Mouse (Mus musculus): Measurements from ENCODE around the gene Apod. TPM values are rescaled to one million over a fixed set of nuclear protein-coding genes. Genes with fewer than 3 reads are reported as not detected.

The Apod gene
- polyA plus RNA-seq, 1 experiment: not detected

DNA sequence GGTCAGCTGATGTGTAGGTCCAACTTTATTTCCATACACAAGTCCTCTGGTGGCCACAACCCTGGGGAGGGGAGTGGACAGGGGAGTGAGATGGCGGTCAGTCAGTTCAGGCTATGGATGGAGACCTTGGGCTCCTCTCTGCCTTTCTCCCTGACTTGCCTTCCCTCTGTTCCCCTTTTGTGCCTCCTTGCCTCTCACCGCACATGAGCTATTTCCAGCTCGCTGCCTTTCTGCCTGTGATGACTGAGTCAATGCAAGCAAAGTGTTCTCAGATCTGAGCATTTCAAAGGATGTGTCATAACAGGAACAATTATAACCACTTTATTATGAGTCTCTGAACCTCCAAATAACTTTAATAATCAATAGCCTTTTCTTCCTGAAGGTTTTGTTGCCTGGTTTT lies 2.3 kb downstream of the Apod start:
- TF ChIP-seq FLI1 (IDR thresholded peaks at IDR 0.05; ENCODE audit: low read length) (no peak), GATA1 (IDR thresholded peaks at IDR 0.05; ENCODE audit: borderline replicate concordance, low read length) (no peak)
- Histone ChIP-seq H3K27me3 (replicated peaks) (peaks cover 40% of the 10 kb centered on the region), H3K9me3 (no peaks in the 10 kb centered on the region), H3K4me1 (peaks cover 6% of the 10 kb centered on the region; the same call in 1 of the 2 replicates), H3K4me3 (replicated peaks) (no peak overlapping the region), H3K36me3 (replicated peaks; ENCODE audit: low read length) (no peaks in the 10 kb centered on the region)

DNA sequence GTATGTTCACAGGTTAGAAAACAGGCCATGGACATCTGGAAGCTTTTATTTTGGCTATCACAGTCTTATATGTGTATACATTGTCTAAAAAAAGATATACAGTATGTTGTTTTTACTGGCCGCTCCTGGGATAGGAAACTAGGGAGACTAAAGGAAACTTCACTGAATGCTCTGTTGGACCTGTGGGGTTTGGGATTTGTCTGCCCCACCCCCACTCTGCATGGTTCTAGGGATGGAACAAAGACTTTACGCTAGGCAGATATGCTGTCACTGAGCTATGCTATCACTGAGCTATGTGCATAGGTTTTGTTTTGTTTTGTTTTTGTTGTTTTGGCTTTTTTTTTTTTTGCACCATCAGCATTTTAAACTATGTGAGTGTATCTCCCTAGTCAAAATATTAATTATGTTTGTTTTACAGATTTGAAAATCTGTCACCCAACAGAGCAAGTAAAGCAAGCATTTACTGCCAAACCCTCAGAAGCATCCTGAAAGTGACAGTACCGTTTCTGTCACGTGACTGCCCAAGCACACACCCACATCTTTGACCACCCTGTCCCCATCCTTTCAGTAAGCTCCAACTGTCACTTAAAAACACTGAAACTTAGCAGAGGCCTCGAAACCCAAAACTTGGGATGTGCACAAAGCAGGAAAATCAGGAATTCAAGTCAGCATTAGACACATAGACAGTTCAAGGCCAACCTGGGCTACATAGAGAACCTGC lies 9.2 kb downstream of the Apod start:
- Histone ChIP-seq H3K27me3 (replicated peaks) (peaks cover 23% of the 10 kb centered on the region), H3K36me3 (replicated peaks; ENCODE audit: low read length) (no peaks in the 10 kb centered on the region), H3K4me3 (replicated peaks) (no peak overlapping the region), H3K9me3 (peaks cover 4% of the 10 kb centered on the region), H3K4me1 (no peaks in the 10 kb centered on the region)
- no peak for TF ChIP-seq FLI1 (IDR thresholded peaks at IDR 0.05; ENCODE audit: low read length)

GRCm38 (mm10) chr16:31303276-31303675 lies 11.3 kb downstream of the Apod start:
- TF ChIP-seq FLI1 (IDR thresholded peaks at IDR 0.05; ENCODE audit: low read length) (no peak), GATA1 (IDR thresholded peaks at IDR 0.05; ENCODE audit: borderline replicate concordance, low read length) (no peak)
- peaks cover 28% of the 10 kb centered on the region for H3K27me3 ChIP-seq (replicated peaks)
- H3K9me3 ChIP-seq: peaks cover 4% of the 10 kb centered on the region
- no peaks in the 10 kb centered on the region for H3K36me3 ChIP-seq (replicated peaks; ENCODE audit: low read length)
- H3K4me3 ChIP-seq (replicated peaks): no peak overlapping the region
- no peaks in the 10 kb centered on the region for H3K4me1 ChIP-seq

- TF ChIP-seq FLI1 (IDR thresholded peaks at IDR 0.05; ENCODE audit: low read length) (no peak), GATA1 (IDR thresholded peaks at IDR 0.05; ENCODE audit: borderline replicate concordance, low read length) (no peak)
- H3K4me3 ChIP-seq (replicated peaks): no peak overlapping the region
- H3K9me3 ChIP-seq: no peaks in the 10 kb centered on the region
- H3K4me1 ChIP-seq: no peaks in the 10 kb centered on the region
- no peaks in the 10 kb centered on the region for H3K36me3 ChIP-seq (replicated peaks; ENCODE audit: low read length)
- H3K27me3 ChIP-seq (replicated peaks): peaks cover 32% of the 10 kb centered on the region
Observed at GRCm38 (mm10) chr16:31300883-31301532, 13.6 kb downstream of the Apod start.

DNA sequence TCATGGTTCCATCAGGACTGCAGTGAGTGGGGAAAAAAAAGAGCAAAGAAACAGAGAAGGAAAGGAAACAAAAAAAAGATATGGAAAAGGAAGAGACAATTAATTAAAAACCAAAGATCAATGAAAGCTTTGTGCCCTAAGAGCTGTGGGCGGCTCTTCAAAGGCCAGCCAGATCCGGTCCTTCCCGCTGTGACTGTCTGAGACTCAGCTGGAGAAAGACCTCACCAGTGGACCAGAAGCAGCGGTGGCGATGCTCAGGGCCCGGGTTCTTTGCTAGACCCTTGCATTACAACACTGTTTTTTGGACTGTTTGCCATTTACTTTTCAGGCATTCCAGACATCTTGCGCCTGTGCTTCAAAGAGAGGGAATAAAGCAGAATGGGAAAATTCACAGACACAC lies 14.1 kb downstream of the Apod start:
- H3K9me3 ChIP-seq: no peaks in the 10 kb centered on the region
- H3K4me1 ChIP-seq: no peaks in the 10 kb centered on the region
- H3K4me3 ChIP-seq (replicated peaks): no peak overlapping the region
- no peak for TF ChIP-seq FLI1 (IDR thresholded peaks at IDR 0.05; ENCODE audit: low read length)
- no peak for TF ChIP-seq GATA1 (IDR thresholded peaks at IDR 0.05; ENCODE audit: borderline replicate concordance, low read length)
- peaks cover 34% of the 10 kb centered on the region for H3K27me3 ChIP-seq (replicated peaks)
- no peaks in the 10 kb centered on the region for H3K36me3 ChIP-seq (replicated peaks; ENCODE audit: low read length)

- no peaks in the 10 kb centered on the region for H3K36me3 ChIP-seq (replicated peaks; ENCODE audit: low read length)
- H3K9me3 ChIP-seq: no peaks in the 10 kb centered on the region
- H3K4me3 ChIP-seq (replicated peaks): no peak overlapping the region
- H3K27me3 ChIP-seq (replicated peaks): peaks cover 37% of the 10 kb centered on the region
- no peak for TF ChIP-seq FLI1 (IDR thresholded peaks at IDR 0.05; ENCODE audit: low read length)
- TF ChIP-seq GATA1 (IDR thresholded peaks at IDR 0.05; ENCODE audit: borderline replicate concordance, low read length): no peak
- no peaks in the 10 kb centered on the region for H3K4me1 ChIP-seq
Observed at GRCm38 (mm10) chr16:31299960-31300353, 14.7 kb downstream of the Apod start.

- Histone ChIP-seq H3K4me1 (no peaks in the 10 kb centered on the region), H3K9me3 (no peaks in the 10 kb centered on the region), H3K27me3 (replicated peaks) (peaks cover 37% of the 10 kb centered on the region), H3K36me3 (replicated peaks; ENCODE audit: low read length) (no peaks in the 10 kb centered on the region), H3K4me3 (replicated peaks) (no peak overlapping the region)
- TF ChIP-seq FLI1 (IDR thresholded peaks at IDR 0.05; ENCODE audit: low read length): no peak
- TF ChIP-seq GATA1 (IDR thresholded peaks at IDR 0.05; ENCODE audit: borderline replicate concordance, low read length): no peak
Observed at GRCm38 (mm10) chr16:31299164-31299959, 15.2 kb downstream of the Apod start.

- Histone ChIP-seq H3K9me3 (no peaks in the 10 kb centered on the region), H3K4me3 (replicated peaks) (no peak overlapping the region), H3K27me3 (replicated peaks) (peaks cover 32% of the 10 kb centered on the region), H3K4me1 (peaks cover 4% of the 10 kb centered on the region), H3K36me3 (replicated peaks; ENCODE audit: low read length) (no peaks in the 10 kb centered on the region)
- no peak for TF ChIP-seq GATA1 (IDR thresholded peaks at IDR 0.05; ENCODE audit: borderline replicate concordance, low read length)
- TF ChIP-seq FLI1 (IDR thresholded peaks at IDR 0.05; ENCODE audit: low read length): no peak
Observed at GRCm38 (mm10) chr16:31297113-31297512, 17.5 kb downstream of the Apod start.

DNA sequence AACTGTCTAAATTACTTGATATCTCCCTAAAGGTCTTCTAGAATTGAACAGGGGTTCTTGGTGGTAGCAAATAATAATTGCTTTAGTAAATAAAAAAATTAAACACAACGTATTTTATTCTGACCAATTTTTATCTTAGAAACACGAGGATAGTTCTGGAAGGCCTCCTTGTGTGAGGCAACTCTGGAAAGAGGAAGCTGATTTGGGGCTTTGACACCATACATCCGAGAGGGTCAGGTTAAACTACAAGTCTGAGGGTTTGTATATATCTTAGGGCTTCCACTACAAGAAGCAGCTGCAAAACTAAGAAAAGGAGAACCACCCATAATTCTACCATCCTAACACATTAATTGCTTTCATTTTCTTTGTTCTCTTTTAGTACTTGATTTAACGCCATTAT lies 20.8 kb downstream of the Apod start:
- no peaks in the 10 kb centered on the region for H3K36me3 ChIP-seq (replicated peaks; ENCODE audit: low read length)
- no peak for TF ChIP-seq FLI1 (IDR thresholded peaks at IDR 0.05; ENCODE audit: low read length)
- TF ChIP-seq GATA1 (IDR thresholded peaks at IDR 0.05; ENCODE audit: borderline replicate concordance, low read length): no peak
- peaks cover 23% of the 10 kb centered on the region for H3K4me1 ChIP-seq
- no peak overlapping the region for H3K4me3 ChIP-seq (replicated peaks)
- H3K9me3 ChIP-seq: no peaks in the 10 kb centered on the region
- peaks cover 12% of the 10 kb centered on the region for H3K27me3 ChIP-seq (replicated peaks)
